Mouse (Mus musculus) frontal cortex, postnatal 36 days (tissue): ENCODE data around the gene Kcnk7.

Source experiments
- DNase-seq, 2 experiments: peaks; one replicate each; pipeline ENCODE4 v3.0.0; 2022; ENCODE audit warnings: low spot score in 2 of 2

Gene Kcnk7

DNA sequence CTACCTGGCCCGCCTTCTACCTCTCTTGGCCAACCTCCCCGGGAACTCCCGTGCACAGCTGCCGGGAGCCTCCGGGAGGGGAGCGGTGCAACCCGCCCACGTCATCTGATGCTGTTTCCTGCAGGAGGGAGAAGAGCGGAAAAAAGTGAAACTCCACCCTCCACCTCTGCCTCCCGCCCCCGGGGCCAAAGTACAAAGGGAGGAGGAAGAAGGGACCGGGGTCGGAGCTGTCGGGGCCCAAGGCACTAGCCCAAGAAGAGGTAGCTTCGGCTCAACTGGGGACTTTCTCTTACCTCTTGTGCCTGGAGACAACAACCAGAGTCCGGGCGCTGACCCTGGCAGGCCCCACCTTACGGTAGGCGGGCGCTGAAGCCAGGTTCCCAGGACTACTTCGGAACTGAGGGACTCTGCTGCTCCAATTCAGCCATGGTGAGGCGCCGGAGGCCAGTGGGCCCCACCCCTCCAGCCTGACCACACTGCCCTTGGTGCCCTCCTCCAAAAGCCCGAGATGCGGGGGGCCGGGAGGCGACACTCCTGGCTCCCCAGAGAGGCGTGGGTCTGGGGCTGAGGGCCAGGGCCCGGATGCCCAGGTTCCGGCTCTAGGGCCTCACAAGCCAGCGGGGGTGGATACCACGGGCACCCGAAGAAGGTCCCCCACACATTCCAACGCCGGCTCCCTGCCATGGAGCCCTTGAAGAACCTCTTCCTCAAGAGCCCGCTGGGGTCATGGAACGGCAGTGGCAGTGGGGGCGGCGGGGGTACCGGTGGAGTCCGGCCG lies 14.4 kb upstream of the Kcnk7 start:
- DNase-seq = peak; percentile 70 to 74

DNA sequence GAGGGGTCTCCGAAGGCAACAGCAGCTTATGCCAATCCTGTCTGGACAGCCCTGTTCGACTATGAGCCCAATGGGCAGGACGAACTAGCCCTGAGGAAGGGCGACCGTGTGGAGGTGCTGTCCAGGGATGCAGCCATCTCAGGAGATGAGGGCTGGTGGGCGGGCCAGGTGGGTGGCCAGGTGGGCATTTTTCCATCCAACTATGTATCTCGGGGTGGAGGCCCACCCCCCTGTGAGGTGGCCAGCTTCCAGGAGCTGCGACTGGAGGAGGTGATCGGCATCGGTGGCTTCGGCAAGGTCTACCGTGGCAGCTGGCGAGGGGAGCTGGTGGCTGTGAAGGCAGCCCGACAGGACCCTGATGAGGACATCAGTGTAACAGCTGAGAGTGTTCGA lies 13.8 kb upstream of the Kcnk7 start:
- peak in 1 of 2 experiments; percentile 19 for DNase-seq

DNA sequence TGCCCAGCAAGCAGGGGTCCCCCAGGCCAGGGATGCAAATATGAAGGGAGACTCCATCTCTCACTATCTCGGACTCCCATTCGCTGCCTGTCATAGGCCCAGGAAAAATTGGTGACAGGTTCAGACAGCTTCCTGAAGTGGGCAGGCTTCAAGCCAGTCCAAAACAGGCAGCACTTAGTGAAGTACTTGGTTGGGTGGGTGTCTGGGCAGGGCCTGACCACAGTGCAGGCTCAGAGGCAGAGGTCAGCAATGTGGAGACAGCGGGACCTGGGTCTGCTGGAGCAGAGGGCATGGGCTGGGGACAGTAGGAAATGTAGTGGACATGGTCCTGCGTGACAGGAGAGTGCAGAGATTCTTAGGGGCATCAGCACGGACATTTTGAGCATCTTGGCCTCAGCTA lies 12.6 kb upstream of the Kcnk7 start:
- no peak for DNase-seq

DNA sequence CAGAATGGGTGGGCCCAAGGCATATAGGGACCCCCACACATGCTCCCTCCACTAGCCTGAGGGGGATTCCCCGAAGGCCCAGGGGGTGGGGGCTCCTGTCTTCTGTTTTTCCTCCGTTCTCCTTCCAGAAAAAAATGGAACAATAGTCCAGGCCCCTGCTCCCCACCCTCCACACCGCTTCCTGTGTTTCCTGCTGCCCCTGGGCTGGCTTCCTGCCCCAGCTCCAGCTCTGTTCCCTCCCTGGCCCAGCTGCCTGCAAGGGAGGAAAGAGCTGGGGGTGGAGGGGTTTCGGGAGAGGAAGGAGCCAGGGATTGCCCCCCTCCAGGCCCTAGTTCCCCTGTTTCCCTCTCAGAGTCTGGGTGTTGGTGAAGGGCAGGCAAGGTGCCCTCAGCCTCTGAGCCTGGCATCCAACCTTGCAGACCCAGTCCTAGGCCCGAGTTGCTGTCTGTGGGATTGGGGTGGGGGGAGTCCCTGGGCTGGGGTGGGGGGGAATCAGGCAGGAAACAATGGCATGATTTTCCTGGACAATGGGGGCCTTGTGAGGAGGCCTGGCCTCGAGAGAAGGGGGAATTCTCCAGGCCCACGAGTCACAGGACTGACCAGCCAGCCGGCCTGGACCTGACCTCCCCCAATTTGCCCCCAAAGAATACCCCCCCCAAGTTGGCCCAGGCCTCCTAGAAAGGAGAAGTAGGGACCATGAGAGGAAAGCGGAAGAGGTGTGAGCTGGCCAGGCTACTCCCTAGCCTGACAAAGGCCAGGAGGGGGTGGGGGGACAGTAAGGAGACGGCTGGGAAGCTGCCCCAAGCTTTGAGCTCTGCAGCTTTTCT lies 11.9 kb upstream of the Kcnk7 start:
- DNase-seq = no peak

DNA sequence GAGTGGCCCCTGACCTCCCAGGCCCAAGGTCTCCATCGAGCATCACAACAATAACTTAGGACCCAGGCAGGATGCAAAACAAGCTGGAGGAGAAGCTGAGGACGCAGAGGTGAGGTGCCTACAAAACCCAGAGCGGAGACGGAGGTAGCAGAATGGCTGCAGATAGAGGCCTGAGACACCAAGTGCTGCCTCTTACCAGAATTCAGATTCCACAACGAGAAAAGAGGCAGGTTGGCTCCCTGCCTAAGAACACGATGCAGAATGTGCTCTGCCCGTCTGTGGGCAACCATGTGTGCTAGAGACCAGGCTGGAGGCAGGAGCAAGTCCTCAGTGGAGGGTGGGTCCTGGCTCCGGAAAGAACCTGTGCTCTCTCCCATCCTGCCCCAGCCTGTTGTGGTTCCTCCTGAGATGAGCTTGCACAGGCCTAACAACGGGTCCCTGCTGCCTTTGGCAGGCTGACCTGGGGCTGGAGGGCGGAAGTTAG lies 11.2 kb upstream of the Kcnk7 start:
- DNase-seq = peak in 1 of 2 experiments; percentile 23

DNA sequence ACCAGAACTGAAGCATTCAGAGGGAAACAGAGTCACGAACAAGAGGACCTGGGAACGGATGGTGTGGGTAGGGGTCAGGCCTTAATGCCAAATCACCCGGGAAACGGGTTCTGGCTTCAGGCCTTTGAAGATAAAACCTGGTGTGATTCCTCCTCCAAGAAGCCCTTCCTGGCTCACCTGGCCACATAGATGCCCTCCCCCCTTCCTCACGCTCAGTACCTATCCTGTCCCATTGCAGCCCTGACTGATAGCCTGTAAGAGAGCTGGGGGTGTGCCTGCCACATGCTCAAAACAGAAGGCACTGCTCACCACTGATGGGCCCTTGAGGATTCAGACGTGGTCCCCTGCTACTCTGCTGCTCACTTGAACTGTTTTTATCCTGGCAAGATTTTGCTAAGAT lies 10.4 kb upstream of the Kcnk7 start:
- DNase-seq = no peak

DNA sequence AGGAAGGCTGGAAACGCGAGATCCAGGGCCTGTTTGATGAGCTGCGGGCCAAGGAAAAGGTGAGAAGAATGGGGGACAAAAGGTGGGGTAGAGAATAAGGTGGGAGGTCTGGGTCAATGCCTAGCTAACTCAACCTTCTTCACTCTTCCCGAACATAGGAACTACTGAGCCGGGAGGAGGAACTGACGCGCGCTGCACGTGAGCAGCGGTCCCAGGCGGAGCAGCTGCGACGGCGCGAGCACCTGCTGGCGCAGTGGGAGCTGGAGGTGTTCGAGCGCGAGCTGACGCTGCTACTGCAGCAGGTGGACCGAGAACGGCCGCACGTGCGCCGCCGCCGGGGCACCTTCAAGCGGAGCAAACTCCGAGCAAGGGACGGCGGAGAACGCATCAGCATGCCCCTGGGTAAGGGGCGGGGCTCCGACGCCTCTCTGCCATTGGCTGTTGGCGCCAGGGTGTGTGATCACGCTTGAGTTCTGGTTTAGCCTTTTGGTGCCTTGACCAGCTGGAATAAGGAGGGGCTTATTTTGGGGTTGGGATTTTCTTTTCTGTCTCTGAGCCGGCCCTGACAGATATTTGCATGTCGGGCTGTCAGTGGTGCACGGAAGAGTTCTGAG lies 8.2 kb upstream of the Kcnk7 start:
- DNase-seq = no peak

DNA sequence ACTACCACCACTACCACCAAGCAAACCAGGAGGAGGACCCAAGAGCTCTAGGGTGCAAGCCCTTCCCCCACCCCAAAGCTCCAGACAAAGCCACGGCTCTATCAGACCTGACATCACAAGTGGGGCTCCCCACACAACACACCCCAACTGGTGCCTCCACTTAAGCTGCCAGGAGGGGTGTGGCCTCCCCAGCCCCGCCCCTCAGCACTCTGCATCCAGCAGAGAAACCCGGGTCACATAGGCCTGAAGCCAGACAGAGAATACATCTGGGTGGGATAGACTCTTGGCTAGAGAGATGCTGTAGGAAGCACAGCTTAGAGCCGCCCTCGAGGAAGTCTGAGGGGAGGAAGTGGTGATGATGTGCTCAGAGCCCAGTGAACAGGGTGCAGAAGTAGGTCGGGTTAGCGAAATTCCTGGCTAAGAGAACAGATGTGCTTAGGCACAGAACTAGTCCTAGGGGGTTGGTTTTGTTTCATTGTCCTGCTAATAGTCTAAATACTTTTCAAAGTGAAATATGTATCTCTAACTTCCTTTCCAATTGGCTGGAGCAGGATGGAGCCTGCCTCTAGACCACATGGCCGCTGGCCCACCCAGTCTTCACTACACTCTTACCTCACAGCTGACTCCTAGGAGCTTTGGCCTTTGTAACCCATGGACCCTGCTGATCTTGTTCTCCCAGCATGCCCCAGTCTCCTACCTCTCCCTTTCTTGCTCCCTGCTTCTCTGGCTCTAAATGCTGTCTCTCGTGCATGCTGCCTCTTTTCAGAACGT lies 819 bp downstream of the Kcnk7 start:
- no peak for DNase-seq

DNA sequence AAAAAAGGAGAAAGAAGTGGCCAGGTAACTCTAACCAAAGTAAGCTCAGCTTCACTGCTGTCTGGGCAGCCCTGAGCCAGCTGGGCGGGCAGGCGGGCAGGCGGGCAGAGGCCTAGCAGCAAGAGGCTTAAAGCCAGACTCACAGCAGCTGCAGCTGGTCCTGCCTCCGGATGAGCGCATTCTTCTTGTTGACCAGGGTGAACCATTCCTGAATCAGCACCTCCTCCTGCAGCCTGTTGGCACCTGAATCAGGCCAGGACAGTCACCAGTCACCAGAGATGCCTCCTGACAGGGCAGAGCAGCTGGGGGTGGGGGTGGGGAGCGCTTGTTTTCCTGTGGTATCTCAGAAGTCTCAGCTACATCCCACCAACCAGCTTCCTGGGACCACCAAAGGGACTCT lies 5.9 kb downstream of the Kcnk7 start:
- no peak for DNase-seq

DNA sequence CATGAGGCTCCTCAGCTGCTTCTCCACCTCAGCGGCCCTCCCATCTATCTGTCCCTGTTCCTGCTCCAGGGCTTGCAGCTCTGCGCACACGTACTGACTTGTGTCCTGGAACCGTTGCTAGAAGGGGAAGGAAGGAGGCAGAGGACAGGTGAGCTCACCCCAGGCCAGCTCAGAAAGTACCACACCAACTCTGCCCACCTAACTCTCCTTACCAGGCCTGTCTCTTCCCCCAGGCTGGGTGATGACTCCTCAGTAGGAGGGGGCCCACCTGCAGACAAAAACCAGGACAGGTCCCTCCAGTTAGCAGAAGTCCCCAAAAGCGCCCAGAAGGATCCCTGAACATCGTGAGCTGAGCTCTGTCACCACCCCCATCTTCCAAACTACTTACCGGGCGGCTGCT lies 6.4 kb downstream of the Kcnk7 start:
- no peak for DNase-seq

DNA sequence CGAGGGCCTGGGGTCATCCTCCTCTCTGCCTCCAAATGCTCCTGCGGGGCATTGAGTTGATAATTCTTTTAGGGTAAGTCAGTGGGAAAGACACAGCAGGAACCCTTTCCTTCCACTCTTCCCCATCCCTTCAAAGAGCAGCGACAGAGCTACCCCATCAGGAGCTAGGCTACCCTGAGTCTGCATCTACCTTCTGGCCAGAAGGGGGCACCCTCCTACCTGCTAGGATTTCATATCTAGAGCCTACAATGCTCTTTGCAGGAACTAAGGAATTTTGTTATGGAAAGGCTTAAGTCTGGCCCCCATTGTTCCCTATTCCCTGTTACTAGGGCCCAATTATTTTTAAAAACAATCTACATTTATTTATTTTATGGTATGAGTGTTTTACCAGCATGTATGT lies 7.1 kb downstream of the Kcnk7 start:
- peak; percentile 56 to 84 for DNase-seq

DNA sequence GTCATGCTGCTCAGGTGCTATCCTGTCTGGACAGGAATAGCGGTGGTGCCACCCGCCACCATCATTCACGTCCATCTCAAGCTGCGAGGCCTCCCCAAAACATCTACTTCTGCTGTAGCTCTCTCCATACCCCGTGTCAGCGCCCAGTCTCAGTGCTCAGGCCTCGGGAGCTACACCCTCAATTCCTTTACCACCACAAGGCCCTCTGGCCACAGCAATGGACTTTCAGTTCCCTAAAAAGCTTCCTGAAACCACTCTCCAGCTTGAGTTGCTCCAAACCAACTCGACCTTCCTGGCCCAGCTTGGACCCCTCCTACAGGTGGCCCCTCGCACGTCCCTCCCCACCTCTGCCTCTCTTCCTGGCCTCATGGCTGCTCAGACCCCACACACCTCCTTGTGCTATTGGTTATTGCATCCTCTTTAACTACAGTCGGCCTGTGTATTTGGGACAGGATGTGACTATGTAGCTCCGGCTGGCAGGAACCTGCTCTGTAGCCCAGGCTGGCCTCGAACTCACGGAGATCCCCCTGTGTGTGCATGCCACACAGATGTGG lies 7.8 kb downstream of the Kcnk7 start:
- no peak for DNase-seq

DNA sequence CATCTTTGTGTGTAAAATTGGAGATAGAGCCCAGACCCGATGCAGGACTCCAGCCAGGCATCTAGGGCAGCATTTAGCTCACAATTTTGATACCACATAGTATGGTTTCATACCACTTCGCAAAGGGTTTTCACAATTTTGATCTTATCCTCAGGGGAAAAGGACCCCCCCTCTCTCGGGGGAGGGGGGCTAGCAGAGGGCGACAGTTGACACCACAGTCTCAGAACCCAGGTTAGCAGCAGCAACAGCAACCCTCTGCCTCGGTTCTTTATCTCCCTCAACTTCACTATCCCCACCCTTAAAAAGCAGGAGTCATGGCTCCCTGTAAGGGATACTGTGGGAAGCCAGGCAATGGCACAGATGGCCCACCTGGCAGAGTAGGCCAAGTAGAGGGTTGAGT lies 9.1 kb downstream of the Kcnk7 start:
- DNase-seq = no peak

DNA sequence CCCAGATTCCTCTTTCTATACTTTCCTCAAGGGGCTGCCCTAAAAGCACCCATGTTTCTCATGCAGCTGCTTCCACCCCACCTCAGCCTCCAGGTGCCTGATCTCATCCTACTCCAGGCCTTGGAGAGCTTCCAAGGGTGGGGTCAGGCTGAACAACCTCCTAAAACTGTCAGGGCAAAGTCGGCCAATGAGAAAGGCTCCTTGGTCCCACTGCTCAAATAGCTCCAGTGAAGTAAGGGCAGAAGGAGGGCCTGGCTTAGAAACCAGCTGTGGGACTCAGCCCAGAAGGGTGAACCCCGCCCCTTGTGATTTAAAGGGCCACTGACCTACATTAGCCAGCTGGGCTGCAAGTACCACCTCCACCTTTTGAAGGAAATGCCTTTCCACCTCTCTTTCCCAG lies 9.6 kb downstream of the Kcnk7 start:
- DNase-seq = no peak

DNA sequence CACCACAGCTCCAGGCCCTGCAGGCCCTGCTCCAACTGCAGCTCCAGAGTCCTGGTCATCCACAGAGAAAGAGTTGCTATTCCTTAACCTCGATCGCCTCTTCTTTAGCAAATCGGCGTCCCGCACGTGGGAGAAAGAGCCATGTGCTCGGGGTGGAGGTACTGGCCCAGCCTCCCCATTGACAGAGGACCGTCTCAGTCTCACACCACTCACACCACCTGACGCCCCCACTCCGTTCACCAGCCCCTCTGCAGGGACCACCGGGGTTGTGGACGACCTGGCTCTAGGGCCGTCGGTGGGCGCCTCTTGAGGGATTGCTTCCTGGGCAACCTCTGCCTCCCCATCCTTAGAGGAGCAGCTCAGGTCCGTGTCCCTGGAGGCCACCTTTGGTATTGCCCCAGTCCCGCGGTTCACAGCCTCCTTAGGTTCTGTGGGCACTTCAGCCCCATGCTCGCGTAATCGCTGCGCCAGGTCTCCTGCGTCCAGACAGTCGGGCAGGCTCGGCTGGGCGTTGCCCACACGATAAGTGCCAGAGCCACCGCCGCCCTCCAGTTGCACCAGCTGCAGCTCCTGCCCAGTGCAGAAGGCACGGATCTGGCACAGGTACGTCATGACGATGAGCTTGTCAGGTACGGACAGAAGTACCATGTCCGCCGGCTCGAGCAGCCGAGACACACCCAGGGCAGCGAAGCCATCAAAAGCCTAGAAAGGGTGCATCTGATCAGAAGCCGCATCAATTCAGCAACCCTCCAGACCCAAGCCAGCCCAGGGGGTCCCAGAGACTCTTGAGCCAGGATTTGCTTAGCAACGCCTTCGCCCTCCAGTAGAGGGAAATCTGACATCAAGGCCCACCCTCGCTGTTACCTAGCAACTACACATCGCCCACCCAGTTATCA lies 11.9 kb downstream of the Kcnk7 start:
- peak; percentile 39 to 55 for DNase-seq

DNA sequence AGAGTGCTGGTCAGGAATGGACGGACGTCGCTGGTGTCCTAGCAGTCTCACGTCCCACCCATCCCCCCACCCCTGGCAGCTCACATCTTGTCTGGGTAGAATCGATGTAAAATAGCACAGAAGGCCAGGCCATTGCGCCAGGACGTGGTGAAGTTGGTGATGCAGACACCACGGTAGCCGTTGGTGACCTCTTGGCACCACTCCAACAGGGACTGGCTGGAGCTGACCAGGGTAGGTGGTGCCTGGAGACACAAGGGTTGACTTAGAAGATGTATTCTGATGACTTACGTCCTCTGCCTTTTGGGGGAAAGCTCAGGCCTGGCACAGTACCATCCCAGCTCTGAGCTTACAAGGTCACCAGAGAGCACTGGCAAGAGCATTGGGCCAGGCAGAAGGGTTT lies 12.8 kb downstream of the Kcnk7 start:
- no peak for DNase-seq

DNA sequence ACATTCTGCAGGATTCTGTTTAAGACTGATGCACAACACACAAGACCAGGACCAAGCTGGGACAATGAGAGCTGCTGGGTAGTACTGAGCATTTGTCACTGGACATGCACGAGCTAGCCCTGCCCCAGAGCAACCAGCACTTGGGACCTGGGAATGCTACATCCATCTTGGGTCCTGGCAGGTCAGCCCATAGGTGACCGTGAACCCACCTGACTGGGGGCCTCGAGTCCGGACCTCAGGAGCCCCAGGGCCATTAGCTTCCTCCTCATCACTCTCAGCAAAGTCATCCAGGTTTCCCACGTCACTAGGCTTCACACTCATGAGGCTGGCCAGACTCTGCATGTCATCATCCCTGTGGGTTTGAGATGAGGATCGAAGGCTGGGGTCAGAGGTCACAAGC lies 17.1 kb downstream of the Kcnk7 start:
- no peak for DNase-seq

DNA sequence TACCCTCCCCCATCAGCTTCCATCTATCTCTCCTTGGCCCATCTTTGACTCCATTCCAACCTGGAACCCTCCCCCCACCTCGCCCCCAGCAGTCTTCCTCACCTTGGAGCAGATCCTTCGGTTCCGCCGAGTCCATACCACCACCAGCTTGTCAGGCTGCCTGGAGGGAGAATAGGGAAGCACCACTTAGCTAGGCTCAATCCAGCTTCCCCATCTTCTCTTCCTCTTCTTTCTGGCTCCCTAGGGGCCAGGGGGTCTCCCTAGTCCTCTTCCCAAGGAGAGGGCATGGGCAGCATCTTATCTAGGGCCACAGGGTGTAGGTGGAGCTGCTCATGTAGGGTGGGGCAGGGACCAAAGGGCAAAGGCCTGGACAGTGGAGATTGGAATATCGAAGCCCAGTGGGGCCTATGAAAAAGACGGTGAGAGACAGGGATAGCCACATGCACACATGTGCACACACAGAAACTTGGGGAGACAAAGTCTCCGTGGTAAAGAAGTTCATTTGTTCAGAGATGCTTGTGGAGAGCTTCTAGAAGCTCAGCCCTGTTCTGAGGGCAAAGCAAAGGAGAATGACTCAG lies 18.8 kb downstream of the Kcnk7 start:
- no peak for DNase-seq

DNA sequence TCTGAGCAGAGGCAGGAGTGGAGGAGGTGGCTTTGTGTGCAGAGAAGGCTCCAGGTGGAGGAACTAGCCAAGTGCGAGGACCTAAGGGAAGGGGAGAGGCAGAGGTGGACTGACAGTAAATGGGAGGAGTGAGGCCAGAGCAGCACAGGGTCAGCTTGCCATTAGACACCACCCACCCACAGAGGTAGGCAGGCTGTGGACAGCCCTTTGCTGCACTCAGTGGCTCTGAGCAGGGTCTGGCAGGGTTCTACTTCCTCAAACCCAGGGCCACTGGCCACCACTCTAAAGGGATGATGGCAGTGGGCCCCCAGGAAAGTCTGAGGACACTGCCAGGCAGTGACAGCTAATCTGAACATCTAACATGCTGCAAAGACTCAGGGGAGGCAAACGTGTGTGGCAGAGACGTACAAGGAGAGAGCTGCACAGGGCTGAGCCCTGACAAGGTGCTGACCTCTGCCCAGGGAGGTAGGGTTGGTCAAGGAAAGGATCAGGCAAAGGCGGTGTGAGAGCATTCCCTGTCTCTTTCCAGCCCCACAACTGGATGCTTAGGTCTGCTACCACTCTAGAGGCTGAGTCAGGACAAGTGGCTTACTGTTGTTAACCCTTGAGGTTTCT lies 19.9 kb downstream of the Kcnk7 start:
- DNase-seq = no peak

DNA sequence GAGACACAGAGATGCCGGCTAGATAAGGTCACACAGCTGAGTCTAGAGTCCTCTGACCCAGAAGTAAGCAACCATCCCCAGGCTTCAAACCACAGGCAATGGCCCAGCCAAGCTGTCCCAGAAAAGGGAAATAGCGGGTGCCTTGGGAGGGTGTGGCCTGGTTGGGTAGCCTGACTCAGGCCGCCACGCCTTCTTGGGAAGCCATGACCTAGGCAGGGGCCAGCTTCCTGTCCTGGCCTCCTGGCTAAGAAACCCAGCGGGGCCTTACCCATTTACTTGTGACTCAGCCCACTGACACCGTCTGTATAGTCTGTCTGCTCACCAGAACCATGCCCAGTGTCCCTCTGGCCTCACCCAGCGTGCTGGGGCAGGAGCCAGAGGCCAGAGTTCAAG lies 20.4 kb downstream of the Kcnk7 start:
- no peak for DNase-seq
